Comparison of ENCODE assay signal across 18 mouse cellular contexts in genomic region chr2:28397417-28398119, GRCm38 (mm10). TPM values are rescaled to one million over a fixed set of nuclear protein-coding genes. Genes with fewer than 3 reads are reported as not detected.
DNase-seq lines count a peak whose midpoint lies in the region; ATAC-seq and TF ChIP-seq lines count a peak whose summit lies in the region.
"Had no signal": no experiment of that assay in that cellular context is flagged by ENCODE, and none has a peak within 500 bp of the region (broad histone marks: within the 10 kb centered on the region; RNA-seq: fewer than 3 reads in every experiment).

No protein-coding gene starts in this region.

- no peaks in the 10 kb centered on the region for H3K9me3 ChIP-seq in hindbrain, embryonic 12.5 days (replicated peaks)
- no peaks in the 10 kb centered on the region for H3K9me3 ChIP-seq in hindbrain, embryonic 10.5 days
- H3K9me3 ChIP-seq in forebrain, postnatal 0 days (ENCODE audit: low read length) = no peaks in the 10 kb centered on the region
- no peaks in the 10 kb centered on the region for H3K9me3 ChIP-seq in midbrain, embryonic 15.5 days
- H3K9me3 ChIP-seq: embryonic facial prominence, embryonic 12.5 days had no signal

- H3K36me3 ChIP-seq in hindbrain, embryonic 12.5 days = no peaks in the 10 kb centered on the region
- H3K36me3 ChIP-seq in hindbrain, embryonic 10.5 days = no peaks in the 10 kb centered on the region
- H3K36me3 ChIP-seq in forebrain, postnatal 0 days (ENCODE audit: insufficient read depth) = no peaks in the 10 kb centered on the region
- no peaks in the 10 kb centered on the region for H3K36me3 ChIP-seq in midbrain, embryonic 15.5 days (replicated peaks)
- H3K36me3 ChIP-seq: embryonic facial prominence, embryonic 12.5 days had no signal

- intact Hi-C loops in gastrocnemius, postnatal 36 days (cut with DNase I) = no loop called here

- no peak for TF ChIP-seq CTCF in forebrain, postnatal 0 days (IDR thresholded peaks at IDR 0.05; ENCODE audit: low read depth)

- H3K4me2 ChIP-seq in hindbrain, embryonic 12.5 days (replicated peaks) = no peak overlapping the region
- H3K4me2 ChIP-seq in forebrain, postnatal 0 days (ENCODE audit: low read depth) = no peak overlapping the region
- H3K4me2 ChIP-seq in midbrain, embryonic 15.5 days = no peak overlapping the region
- H3K4me2 ChIP-seq: embryonic facial prominence, embryonic 12.5 days; liver, embryonic 11.5 days had no signal

- H3K27me3 ChIP-seq in hindbrain, embryonic 12.5 days = no peaks in the 10 kb centered on the region; the same call in 1 of the 2 replicates
- H3K27me3 ChIP-seq in hindbrain, embryonic 10.5 days (ENCODE audit: insufficient read depth, poor library complexity, severe bottlenecking) = no peaks in the 10 kb centered on the region
- H3K27me3 ChIP-seq in forebrain, postnatal 0 days (ENCODE audit: insufficient read depth, low read length) = no peaks in the 10 kb centered on the region
- no peaks in the 10 kb centered on the region for H3K27me3 ChIP-seq in midbrain, embryonic 15.5 days (replicated peaks)
- H3K27me3 ChIP-seq: embryonic facial prominence, embryonic 12.5 days had no signal

- H3K4me3 ChIP-seq in hindbrain, embryonic 12.5 days = no peak overlapping the region
- H3K4me3 ChIP-seq in hindbrain, embryonic 10.5 days = no peak overlapping the region
- no peak overlapping the region for H3K4me3 ChIP-seq in forebrain, postnatal 0 days (ENCODE audit: low read depth, low read length)
- H3K4me3 ChIP-seq in midbrain, embryonic 15.5 days = no peak overlapping the region
- H3K4me3 ChIP-seq: embryonic facial prominence, embryonic 12.5 days had no signal

- H3K27ac ChIP-seq in hindbrain, embryonic 12.5 days = peak overlapping the region; percentile 73; the same call in 1 of the 2 replicates
- H3K27ac ChIP-seq in hindbrain, embryonic 10.5 days = no peak overlapping the region
- peak overlapping the region; percentile 45; the same call in 1 of the 2 replicates for H3K27ac ChIP-seq in forebrain, postnatal 0 days (ENCODE audit: low read depth, low read length)
- peak overlapping the region; percentile 26 for H3K27ac ChIP-seq in midbrain, embryonic 15.5 days
- H3K27ac ChIP-seq: embryonic facial prominence, embryonic 12.5 days had no signal

- DNase-seq in hindbrain, embryonic 10.5 days (ENCODE audit: low spot score) = no peak
- DNase-seq in Muller cell, postnatal 12 days (ENCODE audit: inconsistent ontology term) = peak; percentile 76
- peak; percentile 27 for DNase-seq in forebrain, postnatal 0 days
- no peak for DNase-seq in urinary bladder, postnatal 25 days (ENCODE audit: low spot score)
- DNase-seq in embryo, embryonic 10.5 days (ENCODE audit: low spot score) = no peak
- no peak for DNase-seq in gastrocnemius, postnatal 36 days
- DNase-seq: cerebellum, adult 11-12 months; heart, adult 11 months; heart, postnatal 4 days; layer of hippocampus, postnatal 36 days; left cerebral cortex, postnatal 4 days; lung, adult 2 months; spleen, adult 18-20 months had no signal

- H3K9ac ChIP-seq in hindbrain, embryonic 12.5 days = no peak overlapping the region
- H3K9ac ChIP-seq in forebrain, postnatal 0 days = no peak overlapping the region
- H3K9ac ChIP-seq in midbrain, embryonic 15.5 days = no peak overlapping the region
- H3K9ac ChIP-seq: embryonic facial prominence, embryonic 12.5 days had no signal

- no peak for ATAC-seq in hindbrain, embryonic 12.5 days (ENCODE audit: low FRiP score)
- ATAC-seq in forebrain, postnatal 0 days = peak; percentile 23; the same call in 1 of the 2 replicates
- ATAC-seq in midbrain, embryonic 15.5 days (replicated peaks) = no peak
- ATAC-seq: intestine, postnatal 0 days had no signal

- 67% methylated on average over 4 of the region's 4 CpGs for WGBS in hindbrain, embryonic 12.5 days
- 76% methylated on average over 4 of the region's 4 CpGs for WGBS in hindbrain, embryonic 10.5 days
- 35% methylated on average over 4 of the region's 4 CpGs for WGBS in forebrain, postnatal 0 days
- WGBS in midbrain, embryonic 15.5 days = 61% methylated on average over 4 of the region's 4 CpGs

- peaks cover 13% of the 10 kb centered on the region; the same call in 1 of the 2 replicates for H3K4me1 ChIP-seq in hindbrain, embryonic 12.5 days
- 0 out of 2 replicates have a peak, but pooled peaks cover 4% of the 10 kb centered on the region for H3K4me1 ChIP-seq in hindbrain, embryonic 10.5 days (replicated peaks)
- 0 out of 2 replicates have a peak, but pooled peaks cover 2% of the 10 kb centered on the region for H3K4me1 ChIP-seq in forebrain, postnatal 0 days (ENCODE audit: insufficient read depth)
- H3K4me1 ChIP-seq in midbrain, embryonic 15.5 days = peaks cover 5% of the 10 kb centered on the region
- H3K4me1 ChIP-seq: embryonic facial prominence, embryonic 12.5 days had no signal

RNA-seq across cellular contexts. Expression of gene Ppp1r26, which starts 49.0 kb away (rescaled TPM):
- polyA plus RNA-seq in hindbrain, embryonic 12.5 days (2016; fragmentation: Nextera tagmentation; extraction: Ambion mirVana) = 10.0 and 10.6 TPM in 2 replicates
- 4.3 and 5.2 TPM in 2 replicates for polyA plus RNA-seq in hindbrain, embryonic 10.5 days (2016; fragmentation: Nextera tagmentation; extraction: Ambion mirVana)
- total RNA-seq in forebrain, postnatal 0 days (2014; rRNA removed) = 35.6 and 60.8 TPM in 2 replicates
- polyA plus RNA-seq in forebrain, postnatal 0 days (2015; fragmentation: Nextera tagmentation; extraction: Ambion mirVana) = 5.0 and 11.7 TPM in 2 replicates
- 20.2 and 20.3 TPM in 2 replicates for polyA plus RNA-seq in midbrain, embryonic 15.5 days (2015; fragmentation: Nextera tagmentation; extraction: Ambion mirVana)
- 1 to 10 TPM; 1.6 to 2.0 TPM for total RNA-seq in gastrocnemius, postnatal 36 days (2021)

Comparison
In these comparisons a context has a peak if more than half of its experiments do, and no peak if none do; other contexts are left out.
1. DNase-seq: peak in Muller cell, postnatal 12 days (single experiment) and forebrain, postnatal 0 days (single experiment); none in hindbrain, embryonic 10.5 days (single experiment), urinary bladder, postnatal 25 days (single experiment), embryo, embryonic 10.5 days (single experiment) and gastrocnemius, postnatal 36 days (0 of 2).